Mouse (Mus musculus) left cerebral cortex, adult 6 months (tissue): ENCODE results near the gene Paqr4. TPM values are rescaled to one million over a fixed set of nuclear protein-coding genes. Genes with fewer than 3 reads are reported as not detected.

ENCODE experiments used
- long read RNA-seq, 2 experiments: library from polyadenylated mRNA; unstranded; transcript quantifications; one replicate each; pipeline ENCODE4 v2.0.0; 2019 to 2020
- polyA plus RNA-seq: library from polyadenylated mRNA; unstranded; fragments of <200 nt; fragmentation: Nextera tagmentation; gene quantifications from 2 replicates; pipeline ENCODE4 v1.2.3, GENCODE M21; 2021

Gene Paqr4
- polyA plus RNA-seq: 121 and 122 TPM in 2 replicates
- long read RNA-seq, experiment 1, transcript Paqr4-201 (3 exons, 2,575 nt): major isoform, 221 of 241 reads
- long read RNA-seq, experiment 1, partial matches to known transcripts: 18 of 241 reads
- long read RNA-seq, experiment 1, other reads (novel, unspliced or antisense): 2 of 241 reads
- long read RNA-seq, experiment 2, transcript Paqr4-201 (3 exons, 2,575 nt): major isoform, 72 of 108 reads
- long read RNA-seq, experiment 2, partial matches to known transcripts: 2 of 108 reads
- long read RNA-seq, experiment 2, other reads (novel, unspliced or antisense): 34 of 108 reads

DNA sequence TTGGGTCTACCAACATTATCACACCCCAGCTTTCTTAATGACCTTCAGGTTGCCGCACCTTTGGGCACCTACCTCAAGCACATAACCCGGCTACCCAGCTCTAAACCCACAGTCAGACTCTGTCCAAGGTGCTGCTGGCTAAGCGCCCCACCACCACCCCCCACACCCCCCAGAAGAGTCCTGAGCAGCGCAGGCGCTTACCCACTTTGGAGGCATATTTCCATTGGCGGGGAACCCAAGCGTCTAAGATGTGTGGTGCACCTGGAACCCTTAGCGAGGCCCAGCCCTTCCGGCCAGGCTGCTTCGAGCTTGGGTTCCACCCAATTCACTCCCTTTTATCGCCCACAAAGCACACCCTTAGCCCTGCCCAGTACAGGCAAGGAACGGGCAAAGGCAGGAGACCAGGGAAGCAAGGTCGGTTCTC lies at the start of gene Paqr4:
Paqr4 (minus strand) TSS at position 270 of the 424 bp plus-strand sequence.

DNA sequence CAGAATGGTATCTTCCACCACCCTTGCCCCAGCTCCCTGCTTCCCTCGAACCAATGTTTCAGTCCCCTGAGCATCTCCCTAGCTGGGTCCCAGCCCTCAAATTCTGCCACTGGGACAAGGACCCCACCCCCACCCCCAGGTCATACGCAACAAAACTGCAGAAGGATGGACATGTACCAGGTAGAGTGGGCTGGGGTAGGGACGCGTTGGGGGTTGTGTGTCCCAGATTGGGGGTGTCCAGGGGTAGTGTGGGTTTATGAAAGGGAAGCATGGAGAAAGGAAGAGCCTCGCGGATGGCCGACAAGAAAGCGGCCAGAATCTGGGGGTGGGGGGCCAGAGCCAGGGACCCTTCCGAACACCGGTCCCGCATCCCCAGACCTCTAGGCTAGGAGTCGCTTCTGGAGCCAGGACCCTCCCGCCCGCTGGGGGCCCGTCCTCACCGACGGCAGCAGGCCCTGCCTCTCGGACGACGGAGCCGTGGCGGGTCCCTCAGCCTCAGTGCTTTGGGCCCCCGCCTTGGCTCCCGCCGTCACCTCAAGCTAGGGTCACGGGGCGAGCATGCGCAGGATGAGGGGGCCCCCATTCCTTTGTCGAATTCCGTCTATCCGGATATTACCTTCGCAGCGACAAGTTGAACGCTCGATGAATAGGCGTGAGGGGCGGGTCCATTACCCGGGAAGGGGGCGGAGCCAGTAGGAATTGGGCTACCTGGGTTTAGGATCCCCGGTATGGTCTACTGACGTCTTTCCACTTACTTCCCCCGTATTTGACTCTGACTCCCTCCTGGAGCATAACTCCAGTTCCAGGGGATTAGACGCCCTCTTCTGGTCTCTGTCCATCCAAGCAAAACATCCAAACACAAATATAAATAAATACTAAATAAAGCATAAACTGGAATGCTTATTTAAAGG lies 45.1 kb upstream of the Paqr4 start, which contains the start of gene Flywch2:
Flywch2 (minus strand) TSS at position 521 of the 911 bp plus-strand sequence.

DNA sequence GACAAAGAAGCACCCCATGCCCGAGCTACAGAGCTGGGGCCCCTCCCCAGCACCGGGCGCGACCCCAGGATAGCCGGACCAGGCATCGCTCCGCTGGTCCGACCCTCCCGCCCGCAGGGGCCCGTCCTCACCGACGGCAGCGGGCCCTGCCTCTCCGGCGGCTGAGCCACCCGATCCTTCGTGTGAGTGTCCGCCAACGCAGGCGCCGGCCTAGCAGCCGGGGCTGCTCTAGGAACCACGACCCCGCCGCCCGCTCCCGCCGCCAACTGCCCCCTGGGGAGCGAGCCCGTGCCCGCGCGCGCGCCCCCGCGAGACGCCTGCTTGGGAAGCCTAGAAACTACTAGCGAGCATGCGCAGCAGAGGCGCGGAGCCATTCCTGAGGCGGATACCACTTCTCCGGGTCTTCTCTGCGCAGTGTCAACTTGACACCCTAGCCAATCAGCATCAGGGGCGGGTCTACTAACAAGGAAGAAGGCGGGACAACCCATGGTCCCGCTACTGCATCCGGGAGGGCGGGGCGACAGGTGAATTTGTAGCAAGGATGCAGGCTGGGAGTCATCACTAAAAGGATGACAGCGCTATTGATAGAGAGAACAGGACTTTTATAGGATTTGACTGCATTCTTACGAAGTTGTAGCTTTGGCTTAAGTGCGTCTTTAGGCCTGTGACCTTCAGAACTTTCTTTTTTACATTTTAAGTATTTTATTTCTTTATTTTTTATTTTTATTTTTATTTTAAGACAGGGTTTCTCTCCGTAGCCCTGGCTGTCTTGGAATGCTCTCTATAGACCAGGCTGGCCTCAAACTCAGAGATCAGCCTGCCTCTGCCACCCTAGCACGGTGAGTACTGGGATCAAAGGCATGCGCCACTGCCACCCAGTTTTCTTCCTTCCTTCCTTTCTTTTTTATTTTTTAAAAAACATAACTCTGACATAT lies 30.9 kb upstream of the Paqr4 start, which contains the start of gene Flywch1:
Flywch1 (minus strand) TSS at position 319 of the 935 bp plus-strand sequence.

DNA sequence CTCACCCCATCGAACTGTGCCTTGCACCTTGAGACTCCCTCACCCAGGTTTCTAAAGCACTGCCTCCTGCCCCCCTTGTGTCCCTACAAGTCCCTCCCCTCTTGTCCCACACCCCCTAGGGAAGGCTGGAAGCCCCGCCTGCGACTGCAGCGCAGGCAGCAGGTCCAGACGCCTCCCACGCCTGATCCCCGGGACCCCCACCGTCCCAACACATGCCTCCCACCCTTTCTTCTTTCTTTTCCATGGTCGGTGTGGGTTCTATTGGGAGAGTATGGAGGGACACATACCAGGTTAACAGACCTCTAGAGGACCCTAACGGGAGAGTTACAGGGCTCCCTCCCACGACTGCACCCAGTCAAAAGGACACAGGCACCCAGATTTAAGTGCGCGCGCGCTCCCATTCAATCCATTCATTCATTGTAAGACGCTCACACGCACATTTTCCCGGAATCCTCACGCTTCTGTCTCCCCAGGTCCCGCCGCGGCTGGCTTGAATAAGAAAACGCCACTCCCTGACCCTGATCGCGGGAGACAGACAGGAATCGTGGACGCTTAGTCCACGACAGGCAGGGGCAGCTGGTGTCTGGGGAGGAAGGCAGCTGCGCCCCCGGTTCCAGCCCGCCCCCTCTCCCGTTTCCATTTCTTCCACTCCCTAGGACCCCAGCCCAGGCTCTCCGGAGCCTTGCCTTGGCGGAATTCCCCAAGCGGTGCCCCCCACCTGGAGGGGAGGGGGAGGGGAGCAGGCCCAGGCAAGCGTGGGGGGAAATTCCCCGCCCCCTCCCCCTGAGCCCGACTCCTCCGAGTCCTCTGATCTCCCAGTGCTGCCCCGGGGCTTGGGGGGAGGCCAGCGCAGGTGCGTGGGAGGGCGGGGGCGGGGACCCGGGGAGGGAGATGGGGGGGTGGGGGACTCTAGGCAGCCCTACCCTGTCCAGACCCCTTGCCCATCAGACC lies 4.9 kb upstream of the Paqr4 start, which contains the start of gene Kremen2:
Kremen2 (minus strand) TSS at position 533 of the 951 bp plus-strand sequence.

DNA sequence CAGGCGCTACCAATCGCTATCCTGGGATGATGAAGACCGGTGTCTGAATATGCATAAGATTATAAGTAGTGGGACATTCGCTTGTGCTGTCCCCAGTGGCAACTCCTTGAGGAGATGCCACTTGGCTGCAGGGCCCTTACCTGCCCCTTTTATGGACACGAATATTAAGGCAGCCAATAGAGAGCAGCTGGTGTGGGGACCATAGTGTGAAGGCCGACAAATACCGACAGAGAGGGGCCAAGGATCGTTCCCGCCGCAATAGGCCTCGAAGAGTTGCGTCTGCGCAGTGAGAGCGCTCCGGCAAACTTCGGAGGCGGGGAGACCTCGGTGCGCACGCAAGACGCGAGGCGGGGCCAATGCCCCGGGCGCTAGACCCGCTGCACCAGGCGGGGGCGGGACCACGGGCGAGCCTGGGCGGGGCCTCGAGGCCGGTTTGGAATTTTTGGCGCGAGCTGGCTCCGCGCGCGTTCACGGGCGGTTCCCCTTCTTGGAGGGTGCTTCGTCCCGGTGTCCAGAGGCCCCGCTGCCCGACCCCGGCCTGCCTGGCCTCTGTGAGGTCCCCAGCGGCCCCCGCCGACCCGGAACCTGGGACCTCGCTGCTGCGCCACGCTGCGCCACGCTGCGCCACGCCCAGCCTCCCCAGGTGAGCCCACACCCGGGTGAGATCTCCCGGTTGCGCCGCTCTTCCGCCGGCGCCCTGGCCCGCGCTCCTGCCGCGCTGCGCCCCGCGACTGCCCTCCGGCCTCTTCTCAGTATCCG lies 14.5 kb downstream of the Paqr4 start, which contains the start of gene Pkmyt1:
Pkmyt1 (plus strand) TSS at position 338 of the 759 bp plus-strand sequence.

DNA sequence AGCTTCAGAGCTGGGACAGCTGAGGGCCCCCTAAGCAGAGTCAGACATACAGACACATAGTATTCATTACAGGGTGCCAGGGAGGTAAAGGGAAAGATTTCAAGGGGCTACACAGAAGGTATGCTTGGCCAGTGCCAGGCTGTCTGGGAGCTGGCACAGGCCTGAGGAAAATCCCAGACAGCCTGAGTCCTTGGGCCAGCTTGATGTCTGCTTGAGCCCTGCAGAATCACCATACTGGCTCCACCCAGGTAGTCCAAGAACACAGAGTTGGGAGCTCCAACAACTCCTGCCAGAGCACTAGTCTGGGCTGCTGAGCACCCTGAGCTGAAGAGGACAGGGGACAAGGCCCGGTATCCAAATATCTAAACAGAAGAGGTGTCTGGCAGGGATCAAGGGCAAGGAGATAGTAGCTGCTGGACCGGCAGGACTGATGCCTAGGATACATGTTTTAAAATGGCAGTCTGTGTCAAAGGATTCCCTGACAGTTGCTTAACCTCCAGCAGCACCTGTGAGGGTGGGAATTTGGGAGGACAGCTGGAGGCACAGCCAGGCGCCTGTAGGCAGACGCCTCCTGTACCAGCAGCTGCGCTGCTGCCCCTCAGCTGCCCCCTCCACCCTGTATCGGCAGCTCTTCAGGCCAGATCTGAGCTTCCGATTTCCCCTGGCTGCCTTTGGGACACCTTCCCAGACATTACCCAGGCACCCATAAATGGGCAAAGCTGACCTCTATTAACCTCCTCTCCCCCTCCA lies 18.1 kb downstream of the Paqr4 start, which contains the start of gene 1520401A03Rik:
1520401A03Rik (minus strand) TSS at position 408 of the 750 bp plus-strand sequence.

Other genes with a start within 250 kb of the Paqr4 start
- gene Zfp213, start 176.6 kb downstream of the Paqr4 start, polyA plus RNA-seq: 7.5 and 9.3 TPM in 2 replicates
- 14.4 TPM in 2 replicates for gene Zfp13, start 141.4 kb downstream of the Paqr4 start, polyA plus RNA-seq
- 0.06 TPM in 1 of 2 replicates, not detected in the other for gene Zscan10, start 140.0 kb downstream of the Paqr4 start, polyA plus RNA-seq
- gene Mmp25, start 95.6 kb downstream of the Paqr4 start, polyA plus RNA-seq: 0.03 and 0.06 TPM in 2 replicates
- not detected in 2 replicates for gene Bicdl2, start 80.4 kb downstream of the Paqr4 start, polyA plus RNA-seq
- 212 and 288 TPM in 2 replicates for gene Hcfc1r1, start 67.3 kb downstream of the Paqr4 start, polyA plus RNA-seq
- 6.0 and 8.1 TPM in 2 replicates for gene Thoc6, start 67.0 kb downstream of the Paqr4 start, polyA plus RNA-seq
- 8.0 and 11.9 TPM in 2 replicates for gene Tnfrsf12a, start 63.4 kb downstream of the Paqr4 start, polyA plus RNA-seq
- gene Cldn6, start 61.6 kb downstream of the Paqr4 start, polyA plus RNA-seq: not detected in 2 replicates
- gene Cldn9, start 56.8 kb downstream of the Paqr4 start, polyA plus RNA-seq: not detected in 2 replicates
- gene 1520401A03Rik, start 18.1 kb downstream of the Paqr4 start, polyA plus RNA-seq: not detected in 2 replicates
- gene Pkmyt1, start 14.5 kb downstream of the Paqr4 start, polyA plus RNA-seq: 1.8 and 4.4 TPM in 2 replicates
- gene Kremen2, start 5.0 kb upstream of the Paqr4 start, polyA plus RNA-seq: 1.5 and 2.2 TPM in 2 replicates
- 294 and 331 TPM in 2 replicates for gene Flywch1, start 30.7 kb upstream of the Paqr4 start, polyA plus RNA-seq
- gene Flywch2, start 45.2 kb upstream of the Paqr4 start, polyA plus RNA-seq: 28.8 and 29.4 TPM in 2 replicates
- 120 and 290 TPM in 2 replicates for gene Srrm2, start 49.7 kb upstream of the Paqr4 start, polyA plus RNA-seq
- 1,419 and 1,447 TPM in 2 replicates for gene Elob, start 88.3 kb upstream of the Paqr4 start, polyA plus RNA-seq
- not detected in 2 replicates for gene Prss33, start 95.2 kb upstream of the Paqr4 start, polyA plus RNA-seq
- not detected in 2 replicates for gene Prss32, start 103.0 kb upstream of the Paqr4 start, polyA plus RNA-seq
- gene Prss41, start 103.3 kb upstream of the Paqr4 start, polyA plus RNA-seq: 0.11 and 0.18 TPM in 2 replicates
- gene Prss21, start 127.2 kb upstream of the Paqr4 start, polyA plus RNA-seq: not detected in 2 replicates
- gene Dcpp1, start 140.0 kb upstream of the Paqr4 start, polyA plus RNA-seq: not detected in 2 replicates
- not detected in 2 replicates for gene Dcpp2, start 140.0 kb upstream of the Paqr4 start, polyA plus RNA-seq
- not detected in 2 replicates for gene Dcpp3, start 176.6 kb upstream of the Paqr4 start, polyA plus RNA-seq
- not detected in 2 replicates for gene Sbp, start 200.8 kb upstream of the Paqr4 start, polyA plus RNA-seq
- gene Sbpl, start 214.4 kb upstream of the Paqr4 start, polyA plus RNA-seq: not detected in 2 replicates
- gene Prss30, start 239.7 kb upstream of the Paqr4 start, polyA plus RNA-seq: 0.21 and 0.48 TPM in 2 replicates